Mouse (Mus musculus): ENCODE data around the gene Axin2.
"Not testable (repeated sequence)": the region's sequence is repeated elsewhere in the genome, so short reads cannot be mapped to it uniquely, and the experiment has no call there.

Gene Axin2

GRCm38 (mm10) chr11:108920158-108920635 lies at the start of gene Axin2:
Gene Axin2, plus strand, starts transcription at chr11:108920349.
- peak; percentile 84 to 87 for DNase-seq (ENCODE audit: low spot score in 2 of 2)

- DNase-seq (ENCODE audit: low spot score in 2 of 2): not testable (repeated sequence)
These were observed 48.9 kb upstream of the Axin2 start for GRCm38 (mm10) chr11:108871284-108871683.

GRCm38 (mm10) chr11:108871748-108872147 lies 48.4 kb upstream of the Axin2 start:
- no peak for DNase-seq (ENCODE audit: low spot score in 2 of 2)

GRCm38 (mm10) chr11:108876633-108877205 lies 43.4 kb upstream of the Axin2 start:
- DNase-seq (ENCODE audit: low spot score in 2 of 2): no peak

- DNase-seq (ENCODE audit: low spot score in 2 of 2): no peak
These were observed 42.6 kb upstream of the Axin2 start for GRCm38 (mm10) chr11:108877520-108877919.

GRCm38 (mm10) chr11:108880546-108880945 lies 39.6 kb upstream of the Axin2 start:
- no peak for DNase-seq (ENCODE audit: low spot score in 2 of 2)

- DNase-seq (ENCODE audit: low spot score in 2 of 2): no peak
These were observed 38.5 kb upstream of the Axin2 start for GRCm38 (mm10) chr11:108881662-108882061.

GRCm38 (mm10) chr11:108885276-108885896 lies 34.8 kb upstream of the Axin2 start:
- DNase-seq (ENCODE audit: low spot score in 2 of 2): no peak

- DNase-seq (ENCODE audit: low spot score in 2 of 2): no peak
These were observed 34.1 kb upstream of the Axin2 start for GRCm38 (mm10) chr11:108886060-108886459.

GRCm38 (mm10) chr11:108889121-108889520 lies 31.0 kb upstream of the Axin2 start:
- no peak for DNase-seq (ENCODE audit: low spot score in 2 of 2)

- no peak for DNase-seq (ENCODE audit: low spot score in 2 of 2)
These were observed 29.6 kb upstream of the Axin2 start for GRCm38 (mm10) chr11:108890544-108890943.

GRCm38 (mm10) chr11:108891111-108891870 lies 28.9 kb upstream of the Axin2 start:
- DNase-seq (ENCODE audit: low spot score in 2 of 2): no peak

GRCm38 (mm10) chr11:108891871-108892380 lies 28.2 kb upstream of the Axin2 start:
- DNase-seq (ENCODE audit: low spot score in 2 of 2): no peak

- DNase-seq (ENCODE audit: low spot score in 2 of 2): no peak
These were observed 27.7 kb upstream of the Axin2 start for GRCm38 (mm10) chr11:108892406-108892805.

GRCm38 (mm10) chr11:108893232-108893790 lies 26.8 kb upstream of the Axin2 start:
- no peak for DNase-seq (ENCODE audit: low spot score in 2 of 2)

- DNase-seq (ENCODE audit: low spot score in 2 of 2): no peak
These were observed 26.2 kb upstream of the Axin2 start for GRCm38 (mm10) chr11:108893855-108894510.

- no peak for DNase-seq (ENCODE audit: low spot score in 2 of 2)
These were observed 23.1 kb upstream of the Axin2 start for GRCm38 (mm10) chr11:108897034-108897433.

GRCm38 (mm10) chr11:108898063-108898462 lies 22.1 kb upstream of the Axin2 start:
- DNase-seq (ENCODE audit: low spot score in 2 of 2): no peak

- no peak for DNase-seq (ENCODE audit: low spot score in 2 of 2)
These were observed 21.7 kb upstream of the Axin2 start for GRCm38 (mm10) chr11:108898483-108898882.

GRCm38 (mm10) chr11:108900718-108901488 lies 19.2 kb upstream of the Axin2 start:
- DNase-seq (ENCODE audit: low spot score in 2 of 2): peak; percentile 53 to 58

GRCm38 (mm10) chr11:108901670-108902069 lies 18.5 kb upstream of the Axin2 start:
- DNase-seq (ENCODE audit: low spot score in 2 of 2): no peak
